Mouse (Mus musculus) myocyte (in vitro differentiated cells): ENCODE measurements around the gene Oit1.

Experiments used
- E2F4 ChIP-seq: IDR thresholded peaks from one replicate; pipeline ENCODE4 v1.6.1; 2011; ENCODE audit warnings: mild to moderate bottlenecking, control low read depth, moderate library complexity; ENCODE audit not compliant: insufficient read depth
- MAX ChIP-seq: IDR thresholded peaks from one replicate; pipeline ENCODE4 v1.6.1; 2011; ENCODE audit warnings: low read depth, mild to moderate bottlenecking, control low read depth
- MYOD1 ChIP-seq, 3 experiments: IDR thresholded peaks; one replicate each; pipeline ENCODE4 v1.6.1; 2011; ENCODE audit warnings: control low read depth in 2 of 3, low read depth in 2 of 3, mild to moderate bottlenecking in 2 of 3, moderate library complexity in 1 of 3; ENCODE audit not compliant: insufficient read length in 2 of 3, control insufficient read depth in 1 of 3
- MYOG ChIP-seq, 3 experiments: IDR thresholded peaks; one replicate each; pipeline ENCODE4 v1.6.1; 2011; ENCODE audit warnings: control low read depth in 2 of 3, low read depth in 2 of 3, mild to moderate bottlenecking in 2 of 3; ENCODE audit not compliant: insufficient read length in 2 of 3, control insufficient read depth in 1 of 3, insufficient read depth in 1 of 3
- POLR2A ChIP-seq: IDR thresholded peaks from one replicate; pipeline ENCODE4 v1.6.1; 2011; ENCODE audit warnings: low read depth, mild to moderate bottlenecking, control low read depth, moderate library complexity; ENCODE audit not compliant: insufficient read length
- POLR2AphosphoS2 ChIP-seq: IDR thresholded peaks from one replicate; pipeline ENCODE4 v1.6.1; 2011; ENCODE audit warnings: low read depth, control low read depth; ENCODE audit not compliant: insufficient read length
- TCF12 ChIP-seq: IDR thresholded peaks from one replicate; pipeline ENCODE4 v1.6.1; 2011; ENCODE audit warnings: mild to moderate bottlenecking, control low read depth; ENCODE audit not compliant: poor library complexity, insufficient read depth, severe bottlenecking
- USF1 ChIP-seq: IDR thresholded peaks from one replicate; pipeline ENCODE4 v1.6.1; 2011; ENCODE audit warnings: low read depth, mild to moderate bottlenecking, control low read depth, moderate library complexity

DNA sequence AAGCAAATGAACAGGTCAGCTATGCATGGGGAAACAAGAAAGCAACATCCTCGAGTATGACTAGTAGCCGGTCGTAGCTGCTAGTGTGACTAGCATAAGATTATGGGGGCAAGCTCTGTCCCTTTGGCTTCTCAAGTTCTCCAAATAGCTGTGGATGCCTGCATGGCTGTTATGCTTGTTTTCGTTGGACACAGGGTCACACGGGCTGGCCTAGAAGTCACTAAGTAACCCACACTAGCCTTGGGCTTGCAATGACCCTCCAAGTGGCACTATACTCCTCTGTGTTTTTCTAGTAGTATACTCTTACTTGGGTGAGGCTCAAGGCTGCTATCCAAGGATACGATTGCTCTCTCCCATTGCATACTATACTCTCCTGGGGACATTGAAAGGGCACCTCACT is 63.4 kb downstream of the Oit1 start:
- no peak for TF ChIP-seq E2F4
- TF ChIP-seq POLR2A, result no peak
- TF ChIP-seq MYOG (IDR thresholded peaks at IDR 0.05; ENCODE audit: control insufficient read depth in 1 of 3, insufficient read depth in 1 of 3, insufficient read length in 2 of 3, low read depth in 2 of 3), result no peak
- no peak for TF ChIP-seq USF1
- TF ChIP-seq MYOD1 (IDR thresholded peaks at IDR 0.05; ENCODE audit: control insufficient read depth in 1 of 3, insufficient read length in 2 of 3, low read depth in 2 of 3), result no peak
- TF ChIP-seq TCF12, result no peak
- TF ChIP-seq POLR2AphosphoS2, result no peak
- no peak for TF ChIP-seq MAX
